Mouse (Mus musculus) spleen, postnatal 36 days (tissue): ENCODE measurements around the gene Slc17a3.

Experiments used
- DNase-seq, 2 experiments: peaks; one replicate each; pipeline ENCODE4 v3.0.0; 2022; ENCODE audit warnings: low spot score in 2 of 2, mixed read lengths in 1 of 2

Slc17a3 gene

GRCm38 (mm10) chr13:23839308-23839707 is at the start of gene Slc17a3:
TSS of gene Slc17a3 (plus strand) at chr13:23839434.
- DNase-seq, result no peak

GRCm38 (mm10) chr13:23792520-23792919 is 46.7 kb upstream of the Slc17a3 start:
- peak; percentile 30 to 40 for DNase-seq

GRCm38 (mm10) chr13:23799405-23799804 is 39.8 kb upstream of the Slc17a3 start:
- peak; percentile 33 to 45 for DNase-seq

DNA sequence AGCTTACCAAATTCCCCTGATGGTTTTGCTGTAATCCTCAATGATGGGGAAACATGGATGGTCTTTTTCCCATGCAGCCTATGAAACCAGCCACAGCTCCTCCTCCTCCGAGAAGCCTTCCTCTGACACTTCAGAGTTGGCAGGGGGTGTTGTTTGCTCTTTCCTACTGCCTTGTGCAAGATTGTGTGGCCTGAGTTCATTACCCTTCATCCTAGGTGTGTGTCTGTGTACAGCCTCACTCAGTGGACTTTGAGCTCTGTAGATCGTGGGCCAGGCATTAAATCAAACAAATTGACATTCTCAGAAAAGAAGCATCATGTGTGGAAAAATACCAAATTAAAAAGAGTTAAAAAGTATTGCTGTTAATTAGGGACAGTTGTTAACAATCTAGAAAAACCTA is 34.7 kb upstream of the Slc17a3 start:
- DNase-seq, result no peak

- DNase-seq, result no peak
Measured at GRCm38 (mm10) chr13:23806422-23807052, 32.7 kb upstream of the Slc17a3 start, which contains the start of gene Slc17a2. TSS of gene Slc17a2 (plus strand) at chr13:23806993.

DNA sequence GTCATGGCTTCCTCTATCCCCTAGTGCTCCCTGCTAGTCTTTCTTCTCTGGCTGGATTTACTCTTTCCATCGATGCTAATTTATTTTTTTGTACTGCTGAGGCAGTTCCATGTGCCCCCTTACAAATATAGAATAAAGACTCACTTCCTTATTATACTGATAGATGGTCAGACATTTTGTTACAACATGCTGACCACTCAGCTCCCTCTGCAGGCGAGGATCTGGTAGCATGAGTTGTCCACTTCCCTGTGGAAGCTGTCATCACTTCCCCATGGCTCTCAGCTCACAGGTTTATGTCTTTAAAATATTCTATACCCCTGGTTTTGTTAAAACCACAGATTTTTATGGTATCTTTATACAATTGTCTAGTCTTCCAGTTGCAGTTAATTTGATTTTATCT is 23.1 kb upstream of the Slc17a3 start:
- DNase-seq, result no peak

- DNase-seq, result no peak
Measured at GRCm38 (mm10) chr13:23820179-23820940, 18.9 kb upstream of the Slc17a3 start.

DNA sequence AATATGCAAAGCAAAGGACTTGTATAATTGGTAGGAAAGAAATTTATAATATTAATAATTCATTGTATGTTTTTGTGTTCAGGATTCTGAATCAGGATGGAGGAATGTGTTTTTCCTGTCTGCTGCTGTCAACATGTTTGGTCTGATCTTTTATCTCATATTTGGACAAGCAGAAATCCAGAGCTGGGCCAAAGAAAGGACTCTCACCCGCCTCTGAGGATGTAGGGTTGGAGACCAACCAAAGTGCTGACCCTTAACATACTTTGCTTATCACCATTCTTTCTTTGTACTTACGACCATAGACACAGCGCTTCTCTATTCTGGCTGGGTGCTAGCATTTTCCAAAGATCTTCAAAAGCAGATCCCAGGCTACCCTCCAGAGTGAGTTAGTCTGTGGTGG is 17.0 kb upstream of the Slc17a3 start:
- DNase-seq, result no peak

- DNase-seq, result no peak
Measured at GRCm38 (mm10) chr13:23826606-23827005, 12.6 kb upstream of the Slc17a3 start.

- peak in 1 of 2 experiments; percentile 15 for DNase-seq
Measured at GRCm38 (mm10) chr13:23833053-23833452, 6.2 kb upstream of the Slc17a3 start.

DNA sequence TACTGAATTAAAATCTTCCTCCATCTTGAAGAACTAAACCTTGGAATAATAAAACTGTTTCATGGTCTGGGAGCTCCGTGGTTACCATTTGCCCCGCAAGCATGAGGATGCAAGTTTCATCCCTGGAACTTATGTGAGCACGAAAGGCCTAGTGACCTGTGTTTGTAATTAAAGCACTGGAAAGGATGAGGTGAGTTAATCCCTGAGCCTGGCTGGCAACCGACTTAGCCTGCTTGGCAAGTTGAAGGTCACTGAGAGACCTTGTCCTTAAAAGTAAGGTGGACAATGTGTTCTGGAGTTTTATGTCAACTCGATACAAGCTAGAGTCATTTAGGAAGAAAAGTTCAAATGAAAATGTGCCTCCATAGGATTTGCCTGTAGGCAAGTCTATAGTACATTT is 4.4 kb upstream of the Slc17a3 start:
- DNase-seq, result no peak

- no peak for DNase-seq
Measured at GRCm38 (mm10) chr13:23836630-23837029, 2.6 kb upstream of the Slc17a3 start.

GRCm38 (mm10) chr13:23845851-23846250 is 6.6 kb downstream of the Slc17a3 start:
- DNase-seq, result no peak

DNA sequence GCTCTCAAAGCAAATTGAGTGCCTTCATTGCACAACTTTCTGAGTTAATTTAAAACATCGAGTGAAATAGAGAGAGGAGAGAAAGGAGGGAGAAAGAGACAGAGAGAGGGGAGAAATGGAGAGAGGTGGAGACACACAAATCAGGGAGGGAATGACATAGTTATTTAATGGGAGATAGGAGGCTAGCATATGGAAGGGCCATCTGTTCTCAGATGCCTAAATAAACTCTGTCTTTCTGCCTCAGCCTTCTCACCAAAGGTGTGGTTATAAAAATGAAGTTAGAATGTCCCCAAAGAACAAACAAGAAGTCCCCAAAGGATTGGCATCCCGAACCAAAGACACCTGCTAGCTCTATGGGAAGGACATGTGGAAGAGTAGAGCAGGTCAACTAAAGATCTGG is 10.1 kb downstream of the Slc17a3 start:
- no peak for DNase-seq

DNA sequence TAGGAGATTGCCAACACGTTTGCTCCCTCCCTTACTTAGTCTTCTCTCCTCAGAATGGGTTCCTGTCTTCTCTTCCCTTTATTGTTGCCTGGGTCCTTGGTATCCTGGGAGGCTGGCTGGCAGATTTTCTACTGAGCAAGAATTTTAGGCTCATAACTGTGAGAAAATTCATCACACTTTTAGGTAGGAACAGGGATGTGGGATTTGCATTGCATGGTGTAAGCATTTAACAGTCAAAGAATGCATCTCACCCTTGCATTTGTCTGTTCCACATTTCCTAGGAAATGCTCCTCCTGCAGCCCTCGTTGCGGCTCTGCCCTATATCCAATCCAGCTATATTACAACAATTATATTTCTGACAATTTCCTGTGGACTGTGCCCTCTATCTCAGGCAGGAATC is 17.2 kb downstream of the Slc17a3 start:
- no peak for DNase-seq

DNA sequence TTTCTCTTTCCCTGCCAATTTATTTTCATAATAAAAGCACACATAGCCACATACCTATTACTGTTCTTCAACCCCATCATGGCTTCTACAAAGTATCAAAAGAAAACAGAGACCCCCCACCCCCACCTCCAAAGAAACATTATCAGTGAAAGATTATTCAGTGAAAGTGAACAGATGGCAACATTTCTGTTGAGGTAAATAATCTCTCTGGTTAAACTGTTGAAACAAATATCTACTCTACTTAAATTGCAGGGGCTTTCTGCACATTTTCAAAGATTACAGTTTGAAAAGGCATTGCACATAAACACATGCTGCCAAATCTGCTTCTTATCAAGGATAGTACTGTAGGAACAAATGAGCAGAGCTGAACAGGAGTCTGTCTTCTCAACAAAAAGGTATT is 22.6 kb downstream of the Slc17a3 start:
- DNase-seq, result no peak

DNA sequence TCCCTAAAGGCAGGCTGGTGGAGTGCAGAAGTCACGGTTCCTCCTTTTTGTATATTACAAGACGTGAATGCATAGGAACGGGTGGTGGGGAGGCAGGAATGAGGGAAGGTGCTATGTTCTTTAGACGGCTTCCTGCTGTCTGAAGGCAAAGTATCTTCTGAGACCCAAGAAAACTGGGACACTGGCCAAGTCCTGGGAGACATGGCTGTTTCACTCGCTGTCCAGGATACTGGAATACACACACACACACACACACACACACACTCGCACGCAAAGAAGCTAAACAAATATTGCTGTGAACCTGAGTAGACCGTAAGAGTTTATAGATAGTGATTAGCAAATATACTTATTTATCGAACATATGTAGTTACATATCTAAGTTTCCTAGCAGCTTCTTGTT is 25.5 kb downstream of the Slc17a3 start:
- DNase-seq, result no peak

- no peak for DNase-seq
Measured at GRCm38 (mm10) chr13:23866086-23866710, 27.0 kb downstream of the Slc17a3 start.

- no peak for DNase-seq
Measured at GRCm38 (mm10) chr13:23867000-23867399, 27.8 kb downstream of the Slc17a3 start.

DNA sequence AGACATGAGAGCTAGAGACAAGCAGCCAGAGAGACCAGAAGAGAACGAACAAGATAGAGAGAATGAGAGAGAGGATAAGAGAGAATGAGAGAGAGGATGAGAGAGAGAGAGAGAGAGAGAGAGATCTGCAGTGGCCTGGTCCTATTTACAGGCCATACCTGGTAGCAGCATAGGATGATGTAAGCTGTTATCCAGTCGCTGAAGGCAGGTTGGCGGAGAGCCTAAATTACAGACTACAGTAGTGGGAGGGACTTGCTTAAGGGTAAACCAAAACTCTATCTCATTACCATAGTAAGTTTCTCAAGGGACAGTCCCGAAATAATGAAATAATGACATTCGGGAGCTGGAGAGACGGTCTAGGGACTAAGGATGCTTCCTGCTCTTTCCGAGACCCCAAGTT is 28.2 kb downstream of the Slc17a3 start, which contains the start of gene Slc17a1:
TSS of gene Slc17a1 (plus strand) at position 346 of the 400 bp plus-strand sequence.
- no peak for DNase-seq

DNA sequence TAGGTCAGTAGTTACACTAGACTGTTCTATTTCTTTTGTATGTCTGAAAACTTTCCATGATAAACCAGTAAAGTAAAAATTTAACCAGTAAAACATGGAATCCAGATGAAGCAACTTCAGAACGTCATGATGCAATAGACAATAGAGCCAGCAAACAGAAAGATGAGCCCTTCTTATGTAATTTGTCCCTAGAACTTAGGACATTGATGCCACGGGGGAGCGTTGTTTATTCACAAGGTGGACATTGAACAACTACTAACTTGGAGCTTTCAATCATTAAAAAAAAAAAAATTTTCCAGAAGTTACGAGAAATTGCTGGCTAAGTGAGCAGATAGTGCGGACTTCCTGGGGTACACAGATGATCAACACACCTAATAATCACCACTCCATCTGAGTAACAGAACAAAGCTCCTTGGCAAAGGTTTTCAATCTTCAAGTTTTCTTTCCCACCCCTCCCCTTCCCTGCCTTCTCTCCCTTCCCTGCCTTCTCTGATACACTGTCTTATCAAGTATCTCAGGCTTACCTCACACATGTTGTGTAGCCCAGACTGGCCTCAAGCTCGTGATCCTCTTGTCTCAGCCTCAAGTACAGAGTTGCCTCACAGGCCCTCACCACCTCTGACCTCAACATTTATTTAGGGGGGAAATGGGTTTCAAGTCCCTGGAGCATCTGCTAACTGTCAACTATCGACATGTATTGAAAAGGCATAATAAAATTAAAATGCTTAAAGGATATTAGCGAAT is 29.7 kb downstream of the Slc17a3 start:
- DNase-seq, result no peak

- DNase-seq, result no peak
Measured at GRCm38 (mm10) chr13:23869996-23870395, 30.8 kb downstream of the Slc17a3 start.
